Mouse (Mus musculus) neural tube, embryonic 14.5 days (tissue): ENCODE measurements around the gene Tnfrsf13b. TPM values are rescaled to one million over a fixed set of nuclear protein-coding genes. Genes with fewer than 3 reads are reported as not detected.
A peak's percentile ranks its signal among the peaks of the same experiment; 100 is the strongest.
"Not testable (repeated sequence)": the region's sequence is repeated elsewhere in the genome, so short reads cannot be mapped to it uniquely, and the experiment has no call there.

ENCODE experiments used
- ATAC-seq: fragments of 200-750 bp; cut with Nextera tagmentation; 2 replicates; pipeline ENCODE4 v1.8.0; 2017; ENCODE audit warnings: low read depth, mild to moderate bottlenecking, moderate TSS enrichment, moderate library complexity
- H3K27ac ChIP-seq: fragments of 300-500 bp; sonication (generic); 2 replicates; pipeline ENCODE4 v1.5.1; 2014; ENCODE audit warnings: low read depth, mild to moderate bottlenecking, control low read depth, low read length, moderate library complexity, mixed read lengths
- H3K27me3 ChIP-seq: fragments of 300-500 bp; sonication (generic); 2 replicates; pipeline ENCODE4 v1.6.1; 2014; ENCODE audit warnings: low read length; ENCODE audit not compliant: control insufficient read depth, insufficient read depth
- H3K36me3 ChIP-seq: fragments of 300-500 bp; sonication (generic); 2 replicates; pipeline ENCODE4 v1.6.1; 2014; ENCODE audit warnings: low read length, mixed read lengths; ENCODE audit not compliant: control insufficient read depth, insufficient read depth
- H3K4me1 ChIP-seq: fragments of 300-500 bp; sonication (generic); 2 replicates; pipeline ENCODE4 v1.6.1; 2014; ENCODE audit warnings: low read length; ENCODE audit not compliant: control insufficient read depth, insufficient read depth
- H3K4me2 ChIP-seq: fragments of 300-500 bp; sonication (generic); 2 replicates; pipeline ENCODE4 v1.6.1; 2014; ENCODE audit warnings: mild to moderate bottlenecking, low read depth, low read length, control low read depth
- H3K4me3 ChIP-seq: fragments of 300-500 bp; sonication (generic); 2 replicates; pipeline ENCODE4 v1.5.1; 2014; ENCODE audit warnings: low read depth, low read length, control low read depth, mixed read lengths
- H3K9ac ChIP-seq: fragments of 300-500 bp; sonication (generic); replicated peaks from 2 replicates; pipeline ENCODE4 v1.6.1; 2014; ENCODE audit warnings: low read depth, mild to moderate bottlenecking, control low read depth, low read length, mixed read lengths
- H3K9me3 ChIP-seq: fragments of 300-500 bp; sonication (generic); 2 replicates; pipeline ENCODE4 v1.6.1; 2016; ENCODE audit warnings: low read length; ENCODE audit not compliant: control insufficient read depth
- WGBS: fragments of 180-500 bp; shearing (Covaris S2); extraction: QIAGEN DNeasy Blood & Tissue Kit; methylation state at CpG from one replicate; pipeline ENCODE4 v1.1.7; 2014; 5-methylcytosine and 5-hydroxymethylcytosine counted together
- polyA plus RNA-seq: library from polyadenylated mRNA; unstranded; fragments of >200 nt; fragmentation: Nextera tagmentation; extraction: Ambion mirVana; gene quantifications from 2 replicates; pipeline ENCODE4 v1.2.1, GENCODE M21; 2014

The Tnfrsf13b gene
- polyA plus RNA-seq, 1 experiment from 2014 or later: 0.67 TPM

GRCm38 (mm10) chr11:61159796-61160732 is 33.5 kb downstream of the Tnfrsf13b start:
- Histone ChIP-seq H3K4me2 (no peak overlapping the region), H3K9ac (no peak overlapping the region), H3K27ac (no peak overlapping the region), H3K36me3 (peaks cover 98% of the 10 kb centered on the region), H3K9me3 (no peaks in the 10 kb centered on the region), H3K4me3 (no peak overlapping the region), H3K27me3 (no peaks in the 10 kb centered on the region), H3K4me1 (no peaks in the 10 kb centered on the region)
- no peak for ATAC-seq
- 65% methylated on average over 11 of the region's 11 CpGs for WGBS

DNA sequence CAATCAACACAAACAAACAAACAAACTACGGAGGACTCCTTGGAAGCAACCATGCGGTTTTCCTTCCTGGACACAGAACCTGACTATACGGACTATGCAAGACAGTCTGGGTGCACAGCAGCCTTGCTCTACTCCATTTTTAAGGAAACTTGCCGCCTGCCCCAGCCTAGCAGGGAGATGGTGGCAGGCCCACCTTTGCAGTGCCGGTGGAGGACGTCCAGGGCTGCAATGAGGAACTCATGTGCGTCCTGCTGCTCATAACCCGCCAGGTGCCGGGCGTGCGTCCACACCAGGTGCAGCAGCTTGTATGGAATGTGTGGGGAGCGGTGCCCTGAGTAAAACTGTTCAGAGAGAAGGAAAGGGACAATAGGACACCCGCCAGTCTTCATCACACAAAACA is 34.6 kb downstream of the Tnfrsf13b start:
- ATAC-seq: no peak
- Histone ChIP-seq H3K27me3 (no peaks in the 10 kb centered on the region), H3K4me1 (no peaks in the 10 kb centered on the region), H3K9me3 (no peaks in the 10 kb centered on the region), H3K27ac (no peak overlapping the region), H3K36me3 (peaks cover 99% of the 10 kb centered on the region), H3K9ac (no peak overlapping the region), H3K4me2 (no peak overlapping the region), H3K4me3 (no peak overlapping the region)
- 93% methylated on average over 13 of the region's 13 CpGs for WGBS

GRCm38 (mm10) chr11:61162776-61163175 is 36.2 kb downstream of the Tnfrsf13b start:
- Histone ChIP-seq H3K4me3 (no peak overlapping the region), H3K9me3 (no peaks in the 10 kb centered on the region), H3K4me2 (no peak overlapping the region), H3K36me3 (peaks cover 95% of the 10 kb centered on the region), H3K4me1 (no peaks in the 10 kb centered on the region), H3K9ac (no peak overlapping the region), H3K27ac (no peak overlapping the region), H3K27me3 (no peaks in the 10 kb centered on the region)
- 94% methylated on average over 14 of the region's 14 CpGs for WGBS
- no peak for ATAC-seq

GRCm38 (mm10) chr11:61163341-61163740 is 36.8 kb downstream of the Tnfrsf13b start:
- Histone ChIP-seq H3K27ac (no peak overlapping the region), H3K9ac (no peak overlapping the region), H3K4me2 (no peak overlapping the region), H3K9me3 (no peaks in the 10 kb centered on the region), H3K4me1 (peaks cover 5% of the 10 kb centered on the region; the same call in 1 of the 2 replicates), H3K36me3 (peaks cover 91% of the 10 kb centered on the region), H3K27me3 (no peaks in the 10 kb centered on the region), H3K4me3 (no peak overlapping the region)
- ATAC-seq: no peak
- WGBS: 90% methylated on average over 3 of the region's 3 CpGs

- WGBS: 95% methylated on average over 6 of the region's 6 CpGs
- no peaks in the 10 kb centered on the region for H3K9me3 ChIP-seq
- ATAC-seq: no peak
Measured at GRCm38 (mm10) chr11:61164366-61164765, 37.8 kb downstream of the Tnfrsf13b start.

DNA sequence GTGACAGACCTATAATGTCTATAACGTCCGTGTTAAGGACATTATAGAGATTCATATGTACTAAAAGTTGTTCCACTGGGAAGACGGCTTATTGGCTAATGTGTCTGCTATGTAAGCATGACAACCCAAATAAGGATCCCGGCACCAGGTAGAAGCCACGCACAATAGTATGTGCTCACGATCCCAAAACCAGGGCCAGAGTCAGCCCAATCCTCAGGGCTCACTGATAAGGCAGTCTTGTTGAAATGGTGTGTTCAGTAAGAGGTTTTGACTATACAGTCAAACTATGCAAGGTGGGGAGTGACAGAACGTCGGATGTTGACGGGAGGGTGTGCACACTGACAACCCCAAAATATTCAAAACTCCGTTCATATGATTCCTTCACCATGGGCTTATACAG is 38.3 kb downstream of the Tnfrsf13b start:
- no peak overlapping the region for H3K4me2 ChIP-seq
- WGBS: 93% methylated on average over 10 of the region's 10 CpGs
- H3K36me3 ChIP-seq: peaks cover 75% of the 10 kb centered on the region
- no peaks in the 10 kb centered on the region for H3K27me3 ChIP-seq
- peaks cover 20% of the 10 kb centered on the region for H3K4me1 ChIP-seq
- H3K9ac ChIP-seq: no peak overlapping the region
- ATAC-seq: no peak
- no peak overlapping the region for H3K4me3 ChIP-seq
- H3K9me3 ChIP-seq: no peaks in the 10 kb centered on the region
- H3K27ac ChIP-seq: no peak overlapping the region

More at GRCm38 (mm10) chr11:61164366-61164765, 37.8 kb downstream of the Tnfrsf13b start:
- no peaks in the 10 kb centered on the region for H3K27me3 ChIP-seq
- no peak overlapping the region for H3K4me3 ChIP-seq
- no peak overlapping the region for H3K27ac ChIP-seq
- peaks cover 15% of the 10 kb centered on the region for H3K4me1 ChIP-seq
- H3K36me3 ChIP-seq: peaks cover 80% of the 10 kb centered on the region
- H3K9ac ChIP-seq: no peak overlapping the region
- no peak overlapping the region for H3K4me2 ChIP-seq

DNA sequence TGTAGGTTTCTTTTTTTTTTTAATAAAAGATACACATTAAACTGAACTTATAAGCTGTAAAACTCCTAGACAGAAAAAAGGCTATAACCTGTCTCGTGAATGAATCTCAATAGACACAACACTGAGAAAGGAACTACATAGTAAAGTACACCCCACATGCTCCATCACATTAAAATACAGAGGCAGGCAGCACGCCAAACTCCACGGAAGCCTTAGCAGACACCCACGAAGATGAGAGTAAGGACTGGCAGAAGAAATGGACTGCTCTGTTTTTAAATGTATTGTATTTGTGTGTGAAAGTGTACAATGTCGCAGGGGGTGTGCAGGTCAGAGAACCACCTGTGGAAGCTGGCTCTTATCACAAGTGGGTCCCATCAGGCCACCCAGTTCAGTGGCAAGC is 43.6 kb downstream of the Tnfrsf13b start:
- H3K27ac ChIP-seq: no peak overlapping the region
- WGBS: 69% methylated on average over 5 of the region's 5 CpGs
- H3K9me3 ChIP-seq: no peaks in the 10 kb centered on the region
- ATAC-seq: no peak
- peaks cover 44% of the 10 kb centered on the region for H3K4me1 ChIP-seq
- H3K27me3 ChIP-seq: no peaks in the 10 kb centered on the region
- H3K9ac ChIP-seq: no peak overlapping the region
- H3K36me3 ChIP-seq: peaks cover 23% of the 10 kb centered on the region
- H3K4me3 ChIP-seq: no peak overlapping the region
- no peak overlapping the region for H3K4me2 ChIP-seq

GRCm38 (mm10) chr11:61173477-61173876 is 46.9 kb downstream of the Tnfrsf13b start:
- Histone ChIP-seq H3K4me1 (peaks cover 45% of the 10 kb centered on the region), H3K4me2 (peak overlapping the region; percentile 64), H3K9ac (peak overlapping the region; percentile 100; the same call in 1 of the 2 replicates), H3K4me3 (peak overlapping the region; percentile 100)
- not testable (repeated sequence) for H3K9me3 ChIP-seq, H3K36me3 ChIP-seq, ATAC-seq, H3K27me3 ChIP-seq, H3K27ac ChIP-seq
- WGBS: 36% methylated on average over 15 of the region's 15 CpGs

DNA sequence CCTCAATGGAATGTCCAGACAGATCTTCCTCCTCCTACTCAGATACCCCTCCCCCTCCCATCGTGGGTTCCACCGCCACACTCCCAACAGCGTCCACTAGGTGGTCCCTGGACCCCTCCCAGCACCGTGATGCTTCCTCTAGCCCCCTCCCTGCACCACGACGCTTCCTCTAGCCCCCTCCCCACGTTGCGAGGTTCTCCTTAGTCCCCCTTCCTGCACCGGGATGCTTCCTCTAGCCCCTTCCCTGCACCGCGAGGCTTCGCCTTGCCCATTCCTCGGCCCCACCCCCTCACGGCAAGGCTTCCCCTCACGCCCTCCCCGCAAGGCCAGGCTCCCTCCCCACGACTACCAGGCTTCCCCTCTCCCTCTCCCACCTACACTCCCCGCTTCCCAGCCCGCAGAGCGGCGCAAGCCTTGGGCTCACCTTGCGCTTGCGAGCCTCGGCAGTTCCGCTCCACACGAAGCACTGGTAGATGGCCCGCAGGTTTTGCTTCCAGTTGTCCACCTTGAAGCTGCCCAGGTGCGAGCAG is 47.8 kb downstream of the Tnfrsf13b start:
- under 1% methylated on average over 27 of the region's 28 CpGs for WGBS
- ATAC-seq: peak; percentile 44
- no peaks in the 10 kb centered on the region for H3K36me3 ChIP-seq

More for the DNA sequence above, 47.8 kb downstream of the Tnfrsf13b start:
- peak overlapping the region; percentile 100 for H3K9ac ChIP-seq
- no peaks in the 10 kb centered on the region for H3K9me3 ChIP-seq
- H3K4me3 ChIP-seq: peak overlapping the region; percentile 100
- H3K27ac ChIP-seq: peak overlapping the region; percentile 99
- peak overlapping the region; percentile 64 for H3K4me2 ChIP-seq
- H3K4me1 ChIP-seq: peaks cover 36% of the 10 kb centered on the region
- H3K27me3 ChIP-seq: no peaks in the 10 kb centered on the region
